Mouse (Mus musculus): Measurements from ENCODE around the gene Cdrt4.

DNA sequence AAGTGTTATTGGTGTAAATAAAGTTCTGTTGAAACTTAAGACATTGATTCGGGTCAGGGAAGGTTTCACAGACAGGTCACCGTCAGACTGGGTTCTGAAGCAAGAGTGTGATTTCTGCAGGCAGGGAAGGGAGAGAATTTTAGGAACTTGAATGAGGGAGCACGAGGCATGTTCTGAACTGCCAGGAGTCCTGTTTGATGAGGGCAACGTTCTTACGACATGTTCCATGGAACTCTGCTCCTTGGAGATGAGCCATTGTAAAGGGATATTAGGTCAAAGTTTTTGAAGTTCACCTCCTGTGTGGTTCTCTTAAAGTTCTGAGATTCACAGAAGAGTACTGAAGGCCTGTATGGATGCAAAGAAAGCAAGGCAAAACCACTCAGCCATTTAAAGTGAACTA lies 19.9 kb upstream of the Cdrt4 start:
- TF ChIP-seq CTCF (IDR thresholded peaks at IDR 0.05; ENCODE audit: low read depth) (no peak), EP300 (optimal IDR thresholded peaks at IDR 0.05) (no peak)
